In the genomic region with DNA sequence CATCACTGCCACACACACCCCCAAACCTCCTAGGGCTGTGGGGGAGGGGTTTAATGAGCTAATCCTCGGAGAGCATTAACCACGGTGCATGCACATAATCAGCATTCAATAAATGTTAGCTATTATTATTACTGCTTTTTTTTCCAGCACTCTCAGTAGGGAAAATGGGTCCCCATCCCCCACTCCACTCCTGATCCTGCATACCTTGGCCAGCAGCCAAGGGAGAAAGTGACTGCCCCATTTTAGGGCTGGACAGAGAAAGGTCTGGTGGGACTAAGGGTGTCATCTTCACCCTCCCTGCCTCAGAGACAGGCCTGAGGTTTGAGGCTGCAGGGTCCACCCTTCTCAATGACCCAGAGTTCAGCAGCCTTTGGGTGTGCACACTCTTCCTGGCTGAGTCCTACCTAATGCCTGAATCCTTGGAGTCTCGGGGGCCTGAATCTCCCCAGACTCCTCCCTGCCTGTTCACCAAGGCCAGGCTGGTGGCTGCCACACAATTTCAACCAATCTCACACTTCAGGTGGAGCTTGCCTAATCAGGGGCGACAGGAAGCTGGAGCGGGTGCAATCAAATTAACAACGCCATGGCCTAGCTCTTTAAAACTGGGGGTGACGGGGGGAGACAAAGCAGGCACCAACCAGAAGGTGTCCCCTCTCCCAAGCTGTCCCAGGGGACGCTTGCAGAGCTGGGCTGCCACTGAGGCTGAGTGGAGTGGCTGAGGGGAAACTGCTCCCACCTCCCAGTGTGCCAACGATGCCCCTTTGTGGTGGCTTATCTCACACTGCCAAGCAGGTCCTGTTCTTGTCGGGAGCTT, we compare ENCODE assay signal across 11 mouse cellular contexts.
A peak's percentile ranks its signal among the peaks of the same experiment; 100 is the strongest.
DNase-seq lines count a peak whose midpoint lies in the region; ATAC-seq lines count a peak whose summit lies in the region.
"Had no signal": no experiment of that assay in that cellular context is flagged by ENCODE, and none has a peak within 500 bp of the region (broad histone marks: within the 10 kb centered on the region; RNA-seq: fewer than 3 reads in every experiment).

No protein-coding gene starts in this region.

- H3K4me1 ChIP-seq in kidney, embryonic 14.5 days (ENCODE audit: control insufficient read depth, insufficient read depth, low read length), result peaks cover 3% of the 10 kb centered on the region; the same call in 1 of the 2 replicates
- peaks cover 40% of the 10 kb centered on the region for H3K4me1 ChIP-seq in hindbrain, embryonic 12.5 days
- H3K4me1 ChIP-seq in midbrain, embryonic 14.5 days (ENCODE audit: control insufficient read depth, insufficient read depth, low read length), result peaks cover 47% of the 10 kb centered on the region

- no peaks in the 10 kb centered on the region for H3K9me3 ChIP-seq in kidney, embryonic 14.5 days (ENCODE audit: control insufficient read depth, low read length)
- no peaks in the 10 kb centered on the region for H3K9me3 ChIP-seq in hindbrain, embryonic 12.5 days (replicated peaks)
- H3K9me3 ChIP-seq in midbrain, embryonic 14.5 days (ENCODE audit: control insufficient read depth, low read length), result no peaks in the 10 kb centered on the region
- H3K9me3 ChIP-seq: embryonic facial prominence, embryonic 13.5 days had no signal

- WGBS in kidney, embryonic 14.5 days, result 29% methylated on average over 10 of the region's 10 CpGs
- WGBS in hindbrain, embryonic 12.5 days, result 46% methylated on average over 10 of the region's 10 CpGs
- WGBS in midbrain, embryonic 14.5 days, result 15% methylated on average over 10 of the region's 10 CpGs

- H3K9ac ChIP-seq in kidney, embryonic 14.5 days (ENCODE audit: low read depth, low read length), result no peak overlapping the region
- H3K9ac ChIP-seq in hindbrain, embryonic 12.5 days, result 0 out of 2 replicates have a peak overlapping the region, but pooled peaks have one; percentile 18
- no peak overlapping the region; the same call in 1 of the 2 replicates for H3K9ac ChIP-seq in midbrain, embryonic 14.5 days (replicated peaks; ENCODE audit: low read length)
- H3K9ac ChIP-seq: embryonic facial prominence, embryonic 13.5 days; liver, postnatal 0 days had no signal

- ATAC-seq in kidney, embryonic 14.5 days (ENCODE audit: low FRiP score, low TSS enrichment), result 0 out of 2 replicates have a peak, but pooled peaks have one; percentile 32
- peak; percentile 66 for ATAC-seq in hindbrain, embryonic 12.5 days (ENCODE audit: low FRiP score)
- ATAC-seq in midbrain, embryonic 14.5 days (ENCODE audit: low FRiP score, low TSS enrichment), result peak; percentile 67
- ATAC-seq: activated CD4-positive, CD25-positive, alpha-beta regulatory T cell, adult 4 months; liver, postnatal 0 days had no signal

- H3K4me3 ChIP-seq in kidney, embryonic 14.5 days (ENCODE audit: low read length), result no peak overlapping the region
- no peak overlapping the region for H3K4me3 ChIP-seq in hindbrain, embryonic 12.5 days
- no peak overlapping the region for H3K4me3 ChIP-seq in midbrain, embryonic 14.5 days (replicated peaks; ENCODE audit: low read depth, low read length)
- H3K4me3 ChIP-seq: embryonic facial prominence, embryonic 13.5 days had no signal

- H3K27me3 ChIP-seq in kidney, embryonic 14.5 days (ENCODE audit: control insufficient read depth, insufficient read depth, low read length), result no peaks in the 10 kb centered on the region
- no peaks in the 10 kb centered on the region for H3K27me3 ChIP-seq in hindbrain, embryonic 12.5 days
- H3K27me3 ChIP-seq in midbrain, embryonic 14.5 days (ENCODE audit: control insufficient read depth, insufficient read depth, low read length), result no peaks in the 10 kb centered on the region
- H3K27me3 ChIP-seq: embryonic facial prominence, embryonic 13.5 days had no signal

- H3K27ac ChIP-seq in kidney, embryonic 14.5 days (ENCODE audit: low read depth, low read length), result no peak overlapping the region
- peak overlapping the region; percentile 77 for H3K27ac ChIP-seq in hindbrain, embryonic 12.5 days
- H3K27ac ChIP-seq in midbrain, embryonic 14.5 days (replicated peaks; ENCODE audit: low read depth, low read length), result peak overlapping the region; percentile 85
- H3K27ac ChIP-seq: embryonic facial prominence, embryonic 13.5 days had no signal

- no peaks in the 10 kb centered on the region for H3K36me3 ChIP-seq in kidney, embryonic 14.5 days (ENCODE audit: control insufficient read depth, insufficient read depth, low read length)
- H3K36me3 ChIP-seq in hindbrain, embryonic 12.5 days, result no peaks in the 10 kb centered on the region
- no peaks in the 10 kb centered on the region for H3K36me3 ChIP-seq in midbrain, embryonic 14.5 days (ENCODE audit: control insufficient read depth, insufficient read depth, low read length)
- H3K36me3 ChIP-seq: embryonic facial prominence, embryonic 13.5 days had no signal

- no peak for DNase-seq in kidney, adult 18-20 months
- DNase-seq in cerebellum, postnatal 10 days, result peak; percentile 76
- peak; percentile 83 for DNase-seq in midbrain, embryonic 14.5 days
- DNase-seq in c-Kit-positive CD71-positive TER-119-positive erythroid progenitor cells, embryonic 14.5 days (ENCODE audit: low spot score), result no peak
- no peak for DNase-seq in embryo, embryonic 11 days
- DNase-seq in lung, postnatal 25 days (ENCODE audit: low spot score), result no peak
- DNase-seq: liver, postnatal 0 days had no signal

- no peak overlapping the region for H3K4me2 ChIP-seq in kidney, embryonic 14.5 days (replicated peaks; ENCODE audit: low read depth, low read length)
- H3K4me2 ChIP-seq in hindbrain, embryonic 12.5 days (replicated peaks), result no peak overlapping the region
- H3K4me2 ChIP-seq in midbrain, embryonic 14.5 days (ENCODE audit: low read length), result no peak overlapping the region
- H3K4me2 ChIP-seq: embryonic facial prominence, embryonic 13.5 days had no signal

Comparison
In these comparisons a context has a peak if more than half of its experiments do, and no peak if none do; other contexts are left out.
1. DNase-seq: peak in cerebellum, postnatal 10 days (2 of 2) and midbrain, embryonic 14.5 days (single experiment); none in kidney, adult 18-20 months (single experiment), c-Kit-positive CD71-positive TER-119-positive erythroid progenitor cells, embryonic 14.5 days (single experiment), embryo, embryonic 11 days (single experiment) and lung, postnatal 25 days (single experiment).
2. Peak in every context shown above with its lines, with median percentiles within 50 percentile points of each other: ATAC-seq.